Mouse (Mus musculus): ENCODE results near the gene Srm.

DNA sequence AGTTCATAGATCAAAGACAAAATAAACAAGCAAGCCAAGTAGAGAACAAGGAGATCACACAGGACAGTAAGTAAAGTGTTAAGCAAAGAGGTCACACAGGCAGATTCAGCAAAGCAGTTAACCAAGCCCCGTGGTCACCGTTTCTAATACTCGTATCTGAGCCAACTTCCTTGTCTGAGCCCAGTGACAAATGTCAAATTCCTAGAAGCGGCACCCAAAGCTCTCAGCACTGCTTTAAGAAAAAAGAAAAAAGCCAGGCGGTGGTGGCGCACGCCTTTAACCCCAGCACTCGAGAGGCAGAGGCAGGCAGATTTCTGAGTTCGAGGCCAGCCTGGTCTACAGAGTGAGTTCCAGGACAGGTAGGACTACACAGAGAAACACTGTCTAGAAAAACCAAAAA lies 4.7 kb upstream of the Srm start:
- TF ChIP-seq CTCF (IDR thresholded peaks at IDR 0.05; ENCODE audit: low read depth, low read length) = no peak
- TF ChIP-seq POLR2A (IDR thresholded peaks at IDR 0.05; ENCODE audit: borderline replicate concordance, low read depth, low read length) = no peak

All from bone marrow macrophage, adult 2 months (primary cell).